Mouse (Mus musculus): Measurements from ENCODE around the gene Fto. TPM values are rescaled to one million over a fixed set of nuclear protein-coding genes. Genes with fewer than 3 reads are reported as not detected.

Gene Fto
- total RNA-seq, 2 experiments from 2014 or later, result 143 TPM

DNA sequence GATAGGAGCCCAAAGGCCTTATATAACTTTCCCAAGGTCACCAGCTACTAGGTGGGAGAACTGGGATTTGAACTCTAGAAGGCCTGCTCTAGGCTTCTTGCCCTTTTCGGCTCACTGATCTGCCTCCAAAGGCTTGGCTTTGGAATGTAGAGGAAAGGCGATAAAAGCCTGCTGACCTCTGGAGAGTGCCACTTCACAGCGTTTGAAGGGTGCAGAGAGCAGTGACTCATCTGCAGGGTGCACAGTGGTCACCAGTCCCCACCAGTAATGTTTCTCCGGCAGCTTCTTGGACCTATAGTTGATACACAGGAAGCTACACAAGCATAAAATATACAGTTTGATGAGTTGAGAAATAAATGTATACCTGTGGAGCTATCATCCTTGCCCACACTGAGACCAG is 173.1 kb downstream of the Fto start:
- no peak for DNase-seq (ENCODE audit: low spot score in 2 of 2)
- intact Hi-C loops (cut with DNase I), result no loop called here

DNA sequence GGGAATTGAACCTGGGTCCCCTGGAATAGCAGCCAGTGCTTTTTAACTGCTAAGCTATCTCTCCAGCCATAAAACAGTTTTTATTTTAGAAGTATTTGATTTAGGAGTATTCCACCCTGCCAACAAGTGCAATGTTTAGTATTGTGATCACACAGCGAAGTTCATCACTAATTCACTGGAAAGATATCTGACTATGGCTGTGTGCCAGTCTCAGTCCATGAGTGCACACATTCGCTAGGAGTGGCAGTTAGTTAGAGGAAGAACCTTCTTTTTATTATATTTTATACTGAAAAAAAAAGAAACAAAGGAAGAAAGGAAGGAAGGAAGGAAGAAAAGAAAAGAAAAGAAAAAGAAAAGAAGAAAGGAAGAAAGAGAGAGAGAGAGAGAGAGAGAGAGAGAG is 174.1 kb downstream of the Fto start:
- intact Hi-C loops (cut with DNase I), result no loop called here
- no peak for DNase-seq (ENCODE audit: low spot score in 2 of 2)

DNA sequence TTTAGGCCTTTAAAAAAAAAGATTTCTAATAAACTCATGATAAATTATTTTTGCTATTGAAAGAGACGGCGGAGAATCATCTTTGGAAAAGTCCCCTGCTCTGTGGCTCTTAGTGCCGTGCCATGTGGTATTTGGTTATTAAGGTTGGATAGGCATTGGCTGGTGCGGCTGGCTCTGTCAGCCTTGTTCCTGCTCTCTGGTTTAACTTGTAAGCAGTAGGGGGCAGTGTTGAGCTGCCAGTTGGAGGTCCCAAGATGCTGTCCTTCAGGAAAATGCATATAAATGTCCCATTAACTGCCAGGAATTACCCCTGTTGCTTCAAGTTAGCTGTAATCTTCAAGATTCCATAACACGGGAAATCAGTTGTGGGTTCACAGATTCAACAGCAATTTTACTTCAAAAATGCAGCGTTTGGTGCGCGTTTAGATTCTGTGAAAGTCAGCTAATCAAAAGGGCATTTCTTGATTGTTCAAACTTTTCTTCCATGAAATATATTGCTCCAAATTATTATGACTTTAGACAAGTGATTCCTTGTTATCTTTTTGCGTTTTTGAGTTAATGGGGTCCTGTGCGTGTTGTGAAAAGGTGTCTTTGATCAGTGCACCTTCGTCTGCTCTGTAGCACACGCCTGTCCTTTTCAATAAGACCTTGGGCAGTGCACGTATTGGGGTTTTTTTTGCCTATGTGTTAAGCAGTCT is 174.9 kb downstream of the Fto start:
- DNase-seq (ENCODE audit: low spot score in 2 of 2), result peak; percentile 72 to 75
- intact Hi-C loops (cut with DNase I), result no loop called here

- DNase-seq (ENCODE audit: low spot score in 2 of 2), result no peak
- intact Hi-C loops (cut with DNase I), result no loop called here
Measured at GRCm38 (mm10) chr8:91488784-91489450, 175.6 kb downstream of the Fto start.

DNA sequence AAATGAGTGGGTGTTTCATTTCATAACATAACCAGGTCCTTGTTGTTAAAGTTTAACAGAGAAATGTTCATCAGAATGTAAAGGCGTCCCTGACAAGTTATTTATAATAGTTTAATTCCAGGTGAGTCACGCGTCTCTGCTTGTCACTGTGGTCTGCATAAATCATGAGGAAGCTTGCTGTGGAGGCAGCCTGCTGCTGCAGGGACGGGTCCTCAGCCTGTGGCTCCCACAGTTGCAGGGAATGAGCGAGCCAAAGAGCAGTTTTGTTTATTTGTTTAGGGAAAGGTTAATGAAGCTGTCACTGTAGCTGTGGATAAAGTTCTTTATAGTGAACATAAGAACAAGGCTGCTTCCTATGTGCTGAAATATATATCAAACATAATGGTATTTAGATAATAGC is 176.7 kb downstream of the Fto start:
- no peak for DNase-seq (ENCODE audit: low spot score in 2 of 2)
- intact Hi-C loops (cut with DNase I), result no loop called here

- intact Hi-C loops (cut with DNase I), result no loop called here
- DNase-seq (ENCODE audit: low spot score in 2 of 2), result no peak
Measured at GRCm38 (mm10) chr8:91493373-91493772, 180.0 kb downstream of the Fto start.

- no peak for DNase-seq (ENCODE audit: low spot score in 2 of 2)
Measured at GRCm38 (mm10) chr8:91494501-91495259, 181.4 kb downstream of the Fto start.

DNA sequence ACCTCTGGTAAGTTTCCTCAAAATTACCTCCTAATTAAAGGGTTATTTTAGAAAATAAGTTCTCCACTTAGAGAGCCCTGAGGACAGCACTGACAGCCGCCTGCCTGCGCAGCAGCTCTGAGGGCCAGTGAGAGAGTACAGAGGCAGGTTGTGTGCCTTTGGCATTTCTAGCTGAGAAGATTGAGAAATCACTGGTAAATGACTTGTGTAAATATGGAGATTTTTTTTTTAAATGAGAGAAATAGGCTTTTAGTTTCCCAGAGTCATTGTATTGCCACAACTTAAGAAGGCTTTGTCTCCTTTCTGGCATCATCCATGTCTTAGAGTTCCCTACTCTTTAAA is 181.9 kb downstream of the Fto start:
- intact Hi-C loops (cut with DNase I), result no loop called here
- no peak for DNase-seq (ENCODE audit: low spot score in 2 of 2)

More at GRCm38 (mm10) chr8:91494501-91495259, 181.4 kb downstream of the Fto start:
- intact Hi-C loops (cut with DNase I), result no loop called here

- intact Hi-C loops (cut with DNase I), result no loop called here
Measured at GRCm38 (mm10) chr8:91496000-91496399, 182.7 kb downstream of the Fto start.

DNA sequence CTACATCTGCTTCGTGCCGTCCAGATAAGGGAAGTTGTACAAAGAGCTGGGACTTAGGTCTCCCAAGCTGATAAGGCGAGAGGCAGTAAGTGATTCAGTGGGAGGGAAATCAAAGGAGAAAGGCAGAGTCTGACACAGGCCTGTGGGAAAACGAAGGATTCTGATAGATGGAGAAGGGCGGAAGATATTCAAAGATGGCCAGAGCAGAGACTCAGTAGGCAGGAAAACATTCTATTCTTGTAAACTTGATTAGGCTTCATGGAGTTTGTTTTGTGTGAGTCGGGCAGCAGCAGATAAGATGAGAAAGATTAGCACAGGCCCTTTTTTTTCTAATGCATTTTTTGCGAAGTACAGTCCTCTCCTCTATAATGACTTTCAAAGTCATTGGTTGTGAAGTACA is 183.6 kb downstream of the Fto start:
- no peak for DNase-seq (ENCODE audit: low spot score in 2 of 2)
- intact Hi-C loops (cut with DNase I), result no loop called here

More at GRCm38 (mm10) chr8:91496000-91496399, 182.7 kb downstream of the Fto start:
- no peak for DNase-seq (ENCODE audit: low spot score in 2 of 2)

- intact Hi-C loops (cut with DNase I), result no loop called here
- DNase-seq (ENCODE audit: low spot score in 2 of 2), result no peak
Measured at GRCm38 (mm10) chr8:91498611-91499010, 185.3 kb downstream of the Fto start.

DNA sequence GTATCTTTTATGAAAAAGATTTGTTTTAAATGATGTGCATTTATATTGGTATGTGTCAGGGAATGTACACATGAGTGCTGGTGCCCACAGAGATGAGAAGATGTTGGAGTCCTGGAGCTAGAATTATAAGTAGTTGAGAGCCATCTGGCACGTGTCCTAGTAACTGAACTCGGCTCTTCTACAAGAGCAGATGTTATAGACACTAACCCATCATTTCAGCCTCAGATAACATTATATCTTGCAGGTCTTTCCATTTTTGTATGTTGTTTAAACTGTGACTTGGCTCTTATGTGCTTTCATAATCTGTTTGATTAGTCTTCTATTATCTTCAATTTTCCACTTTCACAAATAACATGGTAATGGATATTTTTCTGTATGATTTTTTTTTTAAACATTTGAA is 186.0 kb downstream of the Fto start:
- intact Hi-C loops (cut with DNase I), result no loop called here
- peak in 1 of 2 experiments; percentile 17 for DNase-seq (ENCODE audit: low spot score in 2 of 2)

DNA sequence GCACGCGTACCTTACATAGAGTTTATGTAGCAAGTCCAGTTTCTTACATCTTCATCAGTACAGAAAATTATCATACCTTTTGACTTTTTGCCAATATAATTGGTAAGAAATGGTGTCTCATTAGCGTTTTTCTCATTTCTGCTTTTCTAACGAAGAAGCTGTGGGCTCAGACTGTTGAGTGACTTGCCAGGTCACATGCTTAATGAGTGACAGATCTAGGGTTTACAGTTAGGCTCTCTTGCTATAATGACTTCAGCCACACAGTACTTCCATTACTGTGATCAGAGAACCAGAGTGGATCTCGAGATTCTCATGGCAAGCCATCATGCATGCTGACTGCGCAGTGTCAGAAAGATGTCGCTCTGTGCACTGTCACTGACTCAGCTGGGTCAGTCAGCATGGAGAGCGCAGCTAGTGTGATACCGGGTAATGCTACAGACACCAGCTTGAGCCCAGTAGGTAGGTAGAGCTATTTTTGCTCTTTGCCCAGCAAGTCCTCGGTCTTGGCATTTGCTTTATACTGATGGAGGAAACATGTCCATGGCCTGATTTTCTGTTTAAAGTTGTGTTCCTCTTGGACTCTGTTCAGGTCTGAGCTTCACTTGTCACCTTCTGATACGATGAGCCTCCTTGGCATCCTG is 188.8 kb downstream of the Fto start:
- intact Hi-C loops (cut with DNase I), result no loop called here

DNA sequence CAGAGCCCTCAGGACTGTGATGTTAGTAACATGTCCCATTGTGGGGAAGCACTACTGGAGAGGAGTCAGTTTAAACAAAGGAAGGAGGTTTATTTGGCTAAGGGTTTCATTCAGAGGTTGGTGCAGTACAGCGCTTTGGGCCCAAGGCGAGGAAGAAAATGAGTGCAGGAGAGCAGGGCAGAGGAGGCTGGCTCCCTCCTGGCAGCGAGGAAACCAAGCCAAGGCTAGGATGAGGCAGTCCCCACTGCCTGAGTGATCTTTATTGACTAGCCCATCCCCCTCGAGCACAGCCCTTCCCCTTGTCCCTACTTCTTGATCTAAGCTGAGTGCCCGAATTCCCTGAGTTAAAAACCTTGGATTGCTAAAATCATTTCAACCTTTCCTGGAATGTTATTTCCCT is 189.5 kb downstream of the Fto start:
- no peak for DNase-seq (ENCODE audit: low spot score in 2 of 2)
- intact Hi-C loops (cut with DNase I), result no loop called here

More for the DNA sequence above, 188.8 kb downstream of the Fto start:
- DNase-seq (ENCODE audit: low spot score in 2 of 2), result no peak

- intact Hi-C loops (cut with DNase I), result no loop called here
- no peak for DNase-seq (ENCODE audit: low spot score in 2 of 2)
Measured at GRCm38 (mm10) chr8:91504360-91504759, 191.0 kb downstream of the Fto start.

DNA sequence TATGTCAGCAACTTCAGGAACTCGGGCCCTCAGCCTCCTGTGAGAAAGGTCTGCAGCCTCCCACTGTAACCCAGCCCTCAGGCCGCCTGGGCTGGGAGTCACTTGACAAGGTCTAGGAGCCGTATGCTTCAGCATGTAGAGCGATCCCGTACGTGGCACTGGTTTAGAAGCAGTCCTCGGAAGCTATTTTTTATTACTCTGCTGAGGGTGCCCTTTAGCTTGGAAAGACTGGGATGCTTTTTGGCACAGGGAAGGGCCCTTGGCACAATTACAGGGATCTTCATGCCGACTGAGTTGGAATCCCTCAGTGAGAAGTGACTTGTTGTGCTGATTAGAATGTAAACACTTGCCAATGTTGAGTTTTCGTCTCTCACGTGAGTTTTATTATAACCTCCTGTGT is 191.6 kb downstream of the Fto start:
- intact Hi-C loops (cut with DNase I), result no loop called here

DNA sequence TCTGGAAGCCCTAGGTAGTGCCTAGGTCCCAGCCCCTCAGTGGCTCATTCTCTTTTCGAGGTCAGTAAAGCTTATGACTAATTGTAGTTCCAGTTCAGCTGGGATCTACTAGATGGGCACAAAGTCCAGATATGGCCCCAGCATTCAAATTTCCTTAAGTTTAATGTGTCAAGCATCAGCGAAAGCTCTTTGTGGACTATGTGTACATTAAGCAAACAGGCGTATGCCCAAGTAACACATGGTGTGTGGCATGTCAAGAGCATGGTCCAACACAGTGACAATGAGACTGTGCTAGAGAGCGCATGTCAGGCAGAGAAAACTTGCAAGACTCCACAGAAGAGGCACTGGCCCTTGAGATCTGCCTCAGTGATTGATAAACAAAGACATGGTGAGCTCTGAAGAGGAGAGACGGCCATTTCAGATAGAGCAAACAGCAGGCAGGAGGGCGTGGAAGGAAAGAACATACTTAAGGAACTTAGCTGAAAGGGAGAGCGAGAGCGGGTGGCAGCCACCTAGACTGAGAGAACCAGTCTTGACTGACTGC is 192.2 kb downstream of the Fto start:
- intact Hi-C loops (cut with DNase I), result no loop called here
- no peak for DNase-seq (ENCODE audit: low spot score in 2 of 2)

More for the DNA sequence above, 191.6 kb downstream of the Fto start:
- peak in 1 of 2 experiments; percentile 10 for DNase-seq (ENCODE audit: low spot score in 2 of 2)

GRCm38 (mm10) chr8:91505997-91506672 is 192.8 kb downstream of the Fto start:
- intact Hi-C loops (cut with DNase I), result no loop called here
- DNase-seq (ENCODE audit: low spot score in 2 of 2), result no peak

DNA sequence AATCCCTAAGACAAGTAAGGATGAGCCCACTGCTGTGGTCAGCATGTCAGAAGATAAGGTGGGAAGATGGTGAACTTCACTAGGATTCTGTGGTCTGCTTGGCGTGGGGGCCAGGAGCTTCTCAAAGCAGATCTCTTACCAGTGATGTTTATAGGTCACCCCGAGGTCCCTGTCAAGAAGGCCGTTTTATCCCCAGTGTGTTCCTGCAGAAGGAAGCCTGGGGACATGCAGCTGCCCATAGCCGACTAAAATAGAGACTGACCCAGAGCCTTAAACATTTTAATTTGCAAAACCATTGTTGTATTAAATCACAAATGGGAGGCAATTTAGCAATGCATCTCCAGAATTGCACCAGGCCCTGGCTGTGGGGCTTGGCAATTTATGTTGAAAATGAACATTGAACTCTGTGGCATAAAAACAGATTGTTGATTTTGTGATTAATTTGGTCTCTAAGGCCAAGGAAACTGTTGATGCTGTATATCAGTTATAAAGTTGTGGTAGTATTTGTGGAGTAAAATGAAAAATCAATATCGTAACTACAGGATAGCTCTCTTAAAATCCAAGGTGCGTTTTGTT is 193.4 kb downstream of the Fto start:
- DNase-seq (ENCODE audit: low spot score in 2 of 2), result no peak
- intact Hi-C loops (cut with DNase I), result no loop called here

Data from left cerebral cortex, postnatal 25 days (tissue).